Mouse (Mus musculus): ENCODE measurements at regions not wholly inside any gene's neighbourhood (a gene's known extent, or its start where the extent isn't known, plus 50 kb on each side); places are given as distances from the start of the nearest gene placed in this dataset.
"Not testable (repeated sequence)": the region's sequence is repeated elsewhere in the genome, so short reads cannot be mapped to it uniquely, and the experiment has no call there.

- DNase-seq (ENCODE audit: extremely low read depth, insufficient read length, low spot score), result no peak
Measured at GRCm38 (mm10) chr8:37048912-37049692, 55.7 kb downstream of the AI429214 start.

GRCm38 (mm10) chr8:37049969-37050683 is 56.7 kb downstream of the AI429214 start:
- no peak for DNase-seq (ENCODE audit: extremely low read depth, insufficient read length, low spot score)

GRCm38 (mm10) chr8:37050684-37051028 is 57.3 kb downstream of the AI429214 start:
- no peak for DNase-seq (ENCODE audit: extremely low read depth, insufficient read length, low spot score)

GRCm38 (mm10) chr8:37056376-37056775 is 63.0 kb downstream of the AI429214 start:
- no peak for DNase-seq (ENCODE audit: extremely low read depth, insufficient read length, low spot score)

- DNase-seq (ENCODE audit: extremely low read depth, insufficient read length, low spot score), result no peak
Measured at GRCm38 (mm10) chr8:37058390-37058789, 65.0 kb downstream of the AI429214 start.

GRCm38 (mm10) chr8:37062012-37062944 is 68.9 kb downstream of the AI429214 start:
- DNase-seq (ENCODE audit: extremely low read depth, insufficient read length, low spot score), result peak; percentile 4

GRCm38 (mm10) chr8:37063764-37064331 is 70.4 kb downstream of the AI429214 start:
- no peak for DNase-seq (ENCODE audit: extremely low read depth, insufficient read length, low spot score)

GRCm38 (mm10) chr8:37072905-37073304 is 79.5 kb downstream of the AI429214 start:
- no peak for DNase-seq (ENCODE audit: extremely low read depth, insufficient read length, low spot score)

GRCm38 (mm10) chr8:37099727-37100126 is 106.3 kb downstream of the AI429214 start:
- no peak for DNase-seq (ENCODE audit: extremely low read depth, insufficient read length, low spot score)

GRCm38 (mm10) chr8:37112386-37112785 is 119.0 kb downstream of the AI429214 start:
- not testable (repeated sequence) for DNase-seq (ENCODE audit: extremely low read depth, insufficient read length, low spot score)

GRCm38 (mm10) chr8:37125834-37126233 is 132.4 kb downstream of the AI429214 start:
- DNase-seq (ENCODE audit: extremely low read depth, insufficient read length, low spot score), result no peak

GRCm38 (mm10) chr8:37129670-37130069 is 136.3 kb downstream of the AI429214 start:
- DNase-seq (ENCODE audit: extremely low read depth, insufficient read length, low spot score), result no peak

- no peak for DNase-seq (ENCODE audit: extremely low read depth, insufficient read length, low spot score)
Measured at GRCm38 (mm10) chr8:37131988-37132387, 138.6 kb downstream of the AI429214 start.

- DNase-seq (ENCODE audit: extremely low read depth, insufficient read length, low spot score), result no peak
Measured at GRCm38 (mm10) chr8:37134192-37134964, 141.0 kb downstream of the AI429214 start.

- no peak for DNase-seq (ENCODE audit: extremely low read depth, insufficient read length, low spot score)
Measured at GRCm38 (mm10) chr8:37150286-37150685, 156.9 kb downstream of the AI429214 start.

GRCm38 (mm10) chr8:37154361-37154760 is 161.0 kb downstream of the AI429214 start:
- DNase-seq (ENCODE audit: extremely low read depth, insufficient read length, low spot score), result no peak

GRCm38 (mm10) chr8:37154946-37155345 is 161.5 kb downstream of the AI429214 start:
- DNase-seq (ENCODE audit: extremely low read depth, insufficient read length, low spot score), result no peak

GRCm38 (mm10) chr8:37159481-37159880 is 166.1 kb downstream of the AI429214 start:
- DNase-seq (ENCODE audit: extremely low read depth, insufficient read length, low spot score), result peak; percentile 5

GRCm38 (mm10) chr8:37196859-37197258 is 203.5 kb downstream of the AI429214 start:
- no peak for DNase-seq (ENCODE audit: extremely low read depth, insufficient read length, low spot score)

GRCm38 (mm10) chr8:37215894-37216293 is 222.5 kb downstream of the AI429214 start:
- no peak for DNase-seq (ENCODE audit: extremely low read depth, insufficient read length, low spot score)
